Mouse (Mus musculus) MEL (cell line): ENCODE measurements around the gene Ntn3. TPM values are rescaled to one million over a fixed set of nuclear protein-coding genes. Genes with fewer than 3 reads are reported as not detected.

Experiments used
- DNase-seq: peaks from one replicate; pipeline ENCODE4 v3.0.0; 2011; ENCODE audit warnings: low read depth, low spot score
- H3K27ac ChIP-seq: 2 replicates; pipeline ENCODE4 v1.5.1; 2012; ENCODE audit warnings: low read depth, mild to moderate bottlenecking, control low read depth, low read length, moderate library complexity; ENCODE audit not compliant: control insufficient read depth
- H3K27me3 ChIP-seq, 2 experiments: fragments of 150-350 bp in 1 of 2; sonication (generic) in 1 of 2; 2 replicates each; pipeline ENCODE4 v1.6.1; 2012; ENCODE audit warnings: low read length in 2 of 2, mild to moderate bottlenecking in 2 of 2, improper control_type of control experiment in 1 of 2, moderate library complexity in 1 of 2; ENCODE audit not compliant: insufficient read depth in 2 of 2, control insufficient read depth in 1 of 2
- H3K36me3 ChIP-seq, 2 experiments: 2 replicates each; pipeline ENCODE4 v1.6.1; 2012 to 2014; ENCODE audit warnings: low read length in 2 of 2, improper control_type of control experiment in 1 of 2, inconsistent platforms in 1 of 2, mild to moderate bottlenecking in 1 of 2; ENCODE audit not compliant: insufficient read depth in 2 of 2, control insufficient read depth in 1 of 2
- H3K4me1 ChIP-seq, 2 experiments: fragments of 150-350 bp in 1 of 2; sonication (generic) in 1 of 2; 2 replicates each; pipeline ENCODE4 v1.6.1; 2012; ENCODE audit warnings: low read length in 2 of 2, improper control_type of control experiment in 1 of 2, mild to moderate bottlenecking in 1 of 2; ENCODE audit not compliant: insufficient read depth in 2 of 2, control insufficient read depth in 1 of 2
- H3K4me3 ChIP-seq, 2 experiments: fragments of 150-350 bp in 1 of 2; sonication (generic) in 1 of 2; 2 replicates each; pipeline ENCODE4 v1.5.1; 2012; ENCODE audit warnings: low read depth in 2 of 2, low read length in 2 of 2, mild to moderate bottlenecking in 2 of 2, moderate library complexity in 2 of 2, control low read depth in 1 of 2, improper control_type of control experiment in 1 of 2; ENCODE audit not compliant: control insufficient read depth in 1 of 2, insufficient read depth in 1 of 2
- H3K79me2 ChIP-seq: 2 replicates; pipeline ENCODE4 v1.6.1; 2012; ENCODE audit warnings: mild to moderate bottlenecking, low read length, moderate library complexity; ENCODE audit not compliant: control insufficient read depth, poor library complexity, insufficient read depth
- H3K9ac ChIP-seq: 2 replicates; pipeline ENCODE4 v1.6.1; 2012; ENCODE audit warnings: low read depth, mild to moderate bottlenecking, control low read depth, low read length, moderate library complexity; ENCODE audit not compliant: control insufficient read depth, poor library complexity, severe bottlenecking
- H3K9me3 ChIP-seq: fragments of 150-350 bp; sonication (generic); replicated peaks from 2 replicates; pipeline ENCODE4 v1.6.1; 2012; ENCODE audit warnings: mild to moderate bottlenecking, low read length, improper control_type of control experiment, moderate library complexity; ENCODE audit not compliant: insufficient read depth
- BHLHE40 ChIP-seq: IDR thresholded peaks from 2 replicates; pipeline ENCODE4 v1.6.1; 2012; ENCODE audit warnings: low read depth, mild to moderate bottlenecking, inconsistent platforms, low read length, improper control_type of control experiment, borderline replicate concordance
- CHD1 ChIP-seq: IDR thresholded peaks from 2 replicates; pipeline ENCODE4 v1.6.1; 2012; ENCODE audit warnings: low read depth, mild to moderate bottlenecking, inconsistent platforms, low read length, improper control_type of control experiment
- CTCF ChIP-seq, 3 experiments: IDR thresholded peaks in 2 of 3; conservative IDR thresholded peaks in 1 of 3; 2 replicates each; pipeline ENCODE4 v1.5.1; 2011 to 2012; ENCODE audit warnings: low read length in 3 of 3, low read depth in 2 of 3, mild to moderate bottlenecking in 2 of 3, improper control_type of control experiment in 1 of 3, inconsistent platforms in 1 of 3, mixed read lengths in 1 of 3, moderate library complexity in 1 of 3; ENCODE audit not compliant: control insufficient read depth in 1 of 3, insufficient read depth in 1 of 3, poor library complexity in 1 of 3, severe bottlenecking in 1 of 3
- EP300 ChIP-seq, 2 experiments: IDR thresholded peaks; 2 replicates each; pipeline ENCODE4 v1.6.1; 2011; ENCODE audit warnings: improper control_type of control experiment in 2 of 2, low read length in 2 of 2, low read depth in 1 of 2, mild to moderate bottlenecking in 1 of 2
- ETS1 ChIP-seq: IDR thresholded peaks from 2 replicates; pipeline ENCODE4 v1.6.1; 2012; ENCODE audit warnings: low read depth, mild to moderate bottlenecking, inconsistent platforms, low read length, improper control_type of control experiment, moderate library complexity
- GATA1 ChIP-seq: IDR thresholded peaks from 2 replicates; pipeline ENCODE4 v1.6.1; 2011; ENCODE audit warnings: low read depth, low read length, improper control_type of control experiment
- HCFC1 ChIP-seq: IDR thresholded peaks from 2 replicates; pipeline ENCODE4 v1.6.1; 2012; ENCODE audit warnings: low read depth, mild to moderate bottlenecking, inconsistent platforms, low read length, improper control_type of control experiment, moderate library complexity
- JUND ChIP-seq: IDR thresholded peaks from 2 replicates; pipeline ENCODE4 v1.6.1; 2011; ENCODE audit warnings: low read depth, mild to moderate bottlenecking, improper control_type of control experiment, low read length
- KAT2A ChIP-seq: conservative IDR thresholded peaks from 2 replicates; pipeline ENCODE4 v1.6.1; 2012; ENCODE audit warnings: low read depth, low read length, improper control_type of control experiment, inconsistent platforms
- MAX ChIP-seq: IDR thresholded peaks from 2 replicates; pipeline ENCODE4 v1.6.1; 2011; ENCODE audit warnings: low read length, improper control_type of control experiment
- MAZ ChIP-seq: IDR thresholded peaks from 2 replicates; pipeline ENCODE4 v1.6.1; 2012; ENCODE audit warnings: low read depth, mild to moderate bottlenecking, inconsistent platforms, low read length, improper control_type of control experiment
- MYB ChIP-seq: IDR thresholded peaks from 2 replicates; pipeline ENCODE4 v1.6.1; 2011; ENCODE audit warnings: mild to moderate bottlenecking, low read depth, low read length, improper control_type of control experiment
- MYC ChIP-seq: IDR thresholded peaks from 2 replicates; pipeline ENCODE4 v1.6.1; 2011; ENCODE audit warnings: low read depth, mild to moderate bottlenecking, low read length, improper control_type of control experiment, moderate library complexity
- NELFE ChIP-seq: IDR thresholded peaks from 2 replicates; pipeline ENCODE4 v1.6.1; 2011; ENCODE audit warnings: low read depth, low read length, improper control_type of control experiment
- NRF1 ChIP-seq: IDR thresholded peaks from 2 replicates; pipeline ENCODE4 v1.6.1; 2014; ENCODE audit warnings: low read depth, mild to moderate bottlenecking, inconsistent platforms, low read length, improper control_type of control experiment, moderate library complexity; ENCODE audit not compliant: poor library complexity, insufficient read depth, severe bottlenecking
- POLR2A ChIP-seq, 2 experiments: IDR thresholded peaks; 2 replicates each; pipeline ENCODE4 v1.6.1; 2011 to 2012; ENCODE audit warnings: low read length in 2 of 2, mild to moderate bottlenecking in 2 of 2, control low read depth in 1 of 2, improper control_type of control experiment in 1 of 2, low read depth in 1 of 2, moderate library complexity in 1 of 2; ENCODE audit not compliant: control insufficient read depth in 1 of 2, insufficient read depth in 1 of 2, poor library complexity in 1 of 2
- POLR2AphosphoS2 ChIP-seq: IDR thresholded peaks from 2 replicates; pipeline ENCODE4 v1.6.1; 2011; ENCODE audit warnings: low read length, improper control_type of control experiment
- POLR2AphosphoS5 ChIP-seq: IDR thresholded peaks from 2 replicates; pipeline ENCODE4 v1.6.1; 2012; ENCODE audit warnings: low read depth, borderline replicate concordance, mild to moderate bottlenecking, inconsistent platforms, low read length, moderate library complexity, mixed read lengths
- RCOR1 ChIP-seq: IDR thresholded peaks from 2 replicates; pipeline ENCODE4 v1.6.1; 2012; ENCODE audit warnings: low read depth, mild to moderate bottlenecking, inconsistent platforms, low read length, improper control_type of control experiment
- SMC3 ChIP-seq: IDR thresholded peaks from 2 replicates; pipeline ENCODE4 v1.6.1; 2011; ENCODE audit warnings: low read depth, low read length, improper control_type of control experiment
- TAL1 ChIP-seq: IDR thresholded peaks from 2 replicates; pipeline ENCODE4 v1.6.1; 2012; ENCODE audit warnings: mild to moderate bottlenecking, inconsistent platforms, low read length, moderate library complexity, mixed read lengths
- TBP ChIP-seq: IDR thresholded peaks from 2 replicates; pipeline ENCODE4 v1.8.0; 2011; ENCODE audit warnings: low read depth, low read length, improper control_type of control experiment
- TCF12 ChIP-seq: IDR thresholded peaks from 2 replicates; pipeline ENCODE4 v1.6.1; 2014; ENCODE audit warnings: low read depth, mild to moderate bottlenecking, inconsistent platforms, low read length, improper control_type of control experiment, moderate library complexity
- UBTF ChIP-seq: IDR thresholded peaks from 2 replicates; pipeline ENCODE4 v1.6.1; 2012; ENCODE audit warnings: low read depth, mild to moderate bottlenecking, inconsistent platforms, low read length, improper control_type of control experiment, moderate library complexity, borderline replicate concordance; ENCODE audit not compliant: insufficient read depth
- USF1 ChIP-seq: IDR thresholded peaks from 2 replicates; pipeline ENCODE4 v1.6.1; 2014; ENCODE audit warnings: low read depth, mild to moderate bottlenecking, inconsistent platforms, low read length, improper control_type of control experiment, moderate library complexity
- ZKSCAN1 ChIP-seq: IDR thresholded peaks from 2 replicates; pipeline ENCODE4 v1.6.1; 2012; ENCODE audit warnings: low read depth, mild to moderate bottlenecking, inconsistent platforms, low read length, improper control_type of control experiment, moderate library complexity
- ZMIZ1 ChIP-seq: IDR thresholded peaks from 2 replicates; pipeline ENCODE4 v1.6.1; 2012; ENCODE audit warnings: low read depth, mild to moderate bottlenecking, inconsistent platforms, low read length, improper control_type of control experiment, moderate library complexity
- ZNF384 ChIP-seq: IDR thresholded peaks from 2 replicates; pipeline ENCODE4 v1.6.1; 2012; ENCODE audit warnings: low read depth, mild to moderate bottlenecking, inconsistent platforms, low read length, improper control_type of control experiment
- polyA plus RNA-seq, 2 experiments: library from polyadenylated mRNA; stranded (reverse) in 1 of 2; unstranded in 1 of 2; fragments of >175 nt in 1 of 2; fragments of >200 nt in 1 of 2; gene quantifications; 2 replicates each; pipeline versions ENCODE4 v1.2.1 to v1.2.4; 2012; ENCODE audit warnings: low replicate concordance in 2 of 2, low read depth in 1 of 2; ENCODE audit not compliant: insufficient read length in 2 of 2, insufficient read depth in 1 of 2, missing spikeins in 1 of 2
- total RNA-seq: library from RNA; depleted of rRNA; stranded (reverse); fragments of 300-350 nt; gene quantifications from 2 replicates; pipeline ENCODE4 v1.2.3, GENCODE M21; 2012

Gene Ntn3
- total and polyA plus RNA-seq, 3 experiments = 2.5 to 2.7 TPM; not detected in 1

DNA sequence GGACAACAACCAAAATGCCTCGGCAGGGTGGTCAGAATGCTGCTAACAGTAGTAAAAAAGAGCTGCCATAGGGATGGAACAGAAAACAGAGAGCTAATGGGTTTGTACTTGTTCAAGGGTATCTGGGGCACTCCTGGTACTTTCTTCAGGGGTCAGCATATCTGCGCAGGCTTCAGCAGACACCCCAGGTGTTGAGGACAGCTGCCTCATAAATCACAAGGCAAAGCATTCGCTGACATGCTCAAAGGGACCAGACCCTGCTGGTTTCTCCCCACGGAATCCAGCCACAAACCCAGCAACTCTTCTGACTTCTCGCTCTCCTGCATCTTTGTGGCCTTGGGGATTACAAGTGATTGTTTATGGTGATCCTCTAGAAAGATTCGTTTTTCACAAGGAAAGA, 13.3 kb upstream of the Ntn3 start:
- no peaks in the 10 kb centered on the region for H3K27me3 ChIP-seq
- H3K36me3 ChIP-seq = peaks cover 5 to 6% of the 10 kb centered on the region in 2 experiments; a peak in 3 of 4 replicates
- H3K79me2 ChIP-seq = peaks cover 18% of the 10 kb centered on the region
- TF ChIP-seq POLR2AphosphoS2 (no peak), ZMIZ1 (no peak), MYB (no peak), POLR2AphosphoS5 (0 out of 2 replicates have a peak, but pooled peaks have one; percentile 18), ZKSCAN1 (no peak), JUND (no peak)
- H3K9ac ChIP-seq = no peak overlapping the region
- H3K4me3 ChIP-seq = no peak overlapping the region
- DNase-seq = no peak
- no peaks in the 10 kb centered on the region for H3K9me3 ChIP-seq
- H3K4me1 ChIP-seq = peaks cover 3 to 14% of the 10 kb centered on the region in 2 experiments; a peak in 3 of 4 replicates
- no peak overlapping the region for H3K27ac ChIP-seq

DNA sequence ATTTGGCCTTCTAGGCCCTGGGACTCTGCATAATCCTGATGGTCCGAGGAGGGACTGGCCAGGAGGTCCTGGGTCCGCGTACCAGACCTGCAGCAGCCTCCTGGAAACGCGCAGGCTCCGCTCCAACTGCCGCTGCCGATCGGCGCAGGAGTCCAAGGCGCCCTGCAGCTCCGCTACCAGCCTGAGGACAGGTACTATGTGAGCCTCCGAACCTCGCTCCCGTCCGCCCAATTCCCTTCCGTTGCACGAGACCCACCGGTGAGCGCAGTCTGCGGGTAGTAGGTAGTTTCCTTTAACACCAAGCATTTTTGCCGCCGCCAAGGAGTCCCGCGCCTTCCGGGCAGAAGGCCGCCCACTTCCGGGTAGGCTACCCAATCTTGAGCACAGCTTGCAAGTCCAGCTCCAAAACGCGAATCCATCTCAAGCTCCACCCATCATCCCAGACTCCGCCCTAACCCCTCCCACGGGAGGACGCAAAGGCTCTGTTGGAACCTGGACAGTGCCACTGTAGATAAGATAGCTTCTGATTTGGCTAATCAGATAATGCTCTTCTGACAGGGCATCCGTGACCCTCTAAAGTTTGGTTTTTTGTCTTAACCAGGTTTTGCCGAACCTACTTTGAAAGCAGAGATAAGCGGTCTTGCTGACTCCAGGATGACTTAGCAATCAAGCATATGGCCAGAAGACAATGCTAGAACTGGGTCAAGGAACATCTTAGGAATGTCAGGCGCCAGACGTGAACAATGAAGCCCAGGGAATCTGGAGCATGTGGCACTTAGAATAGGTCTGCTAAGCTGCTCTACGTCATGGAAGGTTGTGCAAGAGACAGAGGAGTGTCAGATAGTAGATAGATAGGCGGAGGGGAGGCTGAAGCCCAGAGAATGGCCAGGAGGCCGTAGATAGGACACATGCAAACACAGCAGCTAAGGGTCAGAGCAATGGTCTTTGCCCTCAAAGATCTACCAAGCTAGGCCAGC, 11.4 kb upstream of the Ntn3 start, which contains the start of gene Tedc2:
Tedc2 (minus strand) TSS at position 417 of the 977 bp plus-strand sequence.
- Histone ChIP-seq H3K79me2 (peaks cover 18% of the 10 kb centered on the region), H3K4me3 (peak within 1 kb of the TSS; percentile 80 to 94), H3K27ac (peak within 1 kb of the TSS; percentile 91), H3K9me3 (no peaks in the 10 kb centered on the region), H3K9ac (peak within 1 kb of the TSS; percentile 88), H3K27me3 (no peaks in the 10 kb centered on the region), H3K4me1 (peaks cover 3 to 14% of the 10 kb centered on the region in 2 experiments; a peak in 3 of 4 replicates), H3K36me3 (peaks cover 7% of the 10 kb centered on the region in 2 experiments; a peak in 3 of 4 replicates)
- peak; percentile 97 for DNase-seq
- TF ChIP-seq MAX (peak; percentile 55), CHD1 (no peak), EP300 (IDR thresholded peaks at IDR 0.05; ENCODE audit: low read depth in 1 of 2, low read length in 2 of 2) (peak; percentile 53 to 57), MAZ (0 out of 2 replicates have a peak, but pooled peaks have one; percentile 42), TAL1 (no peak), NELFE (peak; percentile 91), TBP (peak; percentile 47; the same call in 1 of the 2 replicates), TCF12 (peak; percentile 58), POLR2A (IDR thresholded peaks at IDR 0.05; ENCODE audit: control insufficient read depth in 1 of 2, insufficient read depth in 1 of 2, low read depth in 1 of 2, low read length in 2 of 2, poor library complexity in 1 of 2) (peak; percentile 49 to 85), ZMIZ1 (peak; percentile 46), KAT2A (no peak; the same call in 1 of the 2 replicates), MYC (0 out of 2 replicates have a peak, but pooled peaks have one; percentile 45), HCFC1 (peak; percentile 78), ZNF384 (no peak), POLR2AphosphoS5 (peak; percentile 84; the same call in 1 of the 2 replicates), POLR2AphosphoS2 (peak; percentile 62), NRF1 (no peak), SMC3 (no peak), UBTF (no peak), USF1 (no peak), GATA1 (peak; percentile 96), CTCF (IDR thresholded peaks at IDR 0.05 in 2 of 3, conservative IDR thresholded peaks at IDR 0.05 in 1 of 3; ENCODE audit: control insufficient read depth in 1 of 3, insufficient read depth in 1 of 3, low read depth in 2 of 3, low read length in 3 of 3, poor library complexity in 1 of 3, severe bottlenecking in 1 of 3) (no peak), RCOR1 (peak; percentile 21; the same call in 1 of the 2 replicates), BHLHE40 (peak; percentile 56; the same call in 1 of the 2 replicates), ETS1 (peak; percentile 76)
